Mouse (Mus musculus) MEL (cell line): ENCODE results near the gene Gm20671. TPM values are rescaled to one million over a fixed set of nuclear protein-coding genes. Genes with fewer than 3 reads are reported as not detected.
"Not testable (repeated sequence)": the region's sequence is repeated elsewhere in the genome, so short reads cannot be mapped to it uniquely, and the experiment has no call there.

Experiments used
- DNase-seq: peaks from one replicate; pipeline ENCODE4 v3.0.0; 2011; ENCODE audit warnings: low read depth, low spot score
- H3K27ac ChIP-seq: 2 replicates; pipeline ENCODE4 v1.5.1; 2012; ENCODE audit warnings: low read depth, mild to moderate bottlenecking, control low read depth, low read length, moderate library complexity; ENCODE audit not compliant: control insufficient read depth
- H3K27me3 ChIP-seq, 2 experiments: fragments of 150-350 bp in 1 of 2; sonication (generic) in 1 of 2; 2 replicates each; pipeline ENCODE4 v1.6.1; 2012; ENCODE audit warnings: low read length in 2 of 2, mild to moderate bottlenecking in 2 of 2, improper control_type of control experiment in 1 of 2, moderate library complexity in 1 of 2; ENCODE audit not compliant: insufficient read depth in 2 of 2, control insufficient read depth in 1 of 2
- H3K36me3 ChIP-seq, 2 experiments: 2 replicates each; pipeline ENCODE4 v1.6.1; 2012 to 2014; ENCODE audit warnings: low read length in 2 of 2, improper control_type of control experiment in 1 of 2, inconsistent platforms in 1 of 2, mild to moderate bottlenecking in 1 of 2; ENCODE audit not compliant: insufficient read depth in 2 of 2, control insufficient read depth in 1 of 2
- H3K4me1 ChIP-seq, 2 experiments: fragments of 150-350 bp in 1 of 2; sonication (generic) in 1 of 2; 2 replicates each; pipeline ENCODE4 v1.6.1; 2012; ENCODE audit warnings: low read length in 2 of 2, improper control_type of control experiment in 1 of 2, mild to moderate bottlenecking in 1 of 2; ENCODE audit not compliant: insufficient read depth in 2 of 2, control insufficient read depth in 1 of 2
- H3K4me3 ChIP-seq, 2 experiments: fragments of 150-350 bp in 1 of 2; sonication (generic) in 1 of 2; 2 replicates each; pipeline ENCODE4 v1.5.1; 2012; ENCODE audit warnings: low read depth in 2 of 2, low read length in 2 of 2, mild to moderate bottlenecking in 2 of 2, moderate library complexity in 2 of 2, control low read depth in 1 of 2, improper control_type of control experiment in 1 of 2; ENCODE audit not compliant: control insufficient read depth in 1 of 2, insufficient read depth in 1 of 2
- H3K79me2 ChIP-seq: 2 replicates; pipeline ENCODE4 v1.6.1; 2012; ENCODE audit warnings: mild to moderate bottlenecking, low read length, moderate library complexity; ENCODE audit not compliant: control insufficient read depth, poor library complexity, insufficient read depth
- H3K9ac ChIP-seq: 2 replicates; pipeline ENCODE4 v1.6.1; 2012; ENCODE audit warnings: low read depth, mild to moderate bottlenecking, control low read depth, low read length, moderate library complexity; ENCODE audit not compliant: control insufficient read depth, poor library complexity, severe bottlenecking
- H3K9me3 ChIP-seq: fragments of 150-350 bp; sonication (generic); replicated peaks from 2 replicates; pipeline ENCODE4 v1.6.1; 2012; ENCODE audit warnings: mild to moderate bottlenecking, low read length, improper control_type of control experiment, moderate library complexity; ENCODE audit not compliant: insufficient read depth
- BHLHE40 ChIP-seq: IDR thresholded peaks from 2 replicates; pipeline ENCODE4 v1.6.1; 2012; ENCODE audit warnings: low read depth, mild to moderate bottlenecking, inconsistent platforms, low read length, improper control_type of control experiment, borderline replicate concordance
- CTCF ChIP-seq, 3 experiments: IDR thresholded peaks in 2 of 3; conservative IDR thresholded peaks in 1 of 3; 2 replicates each; pipeline ENCODE4 v1.5.1; 2011 to 2012; ENCODE audit warnings: low read length in 3 of 3, low read depth in 2 of 3, mild to moderate bottlenecking in 2 of 3, improper control_type of control experiment in 1 of 3, inconsistent platforms in 1 of 3, mixed read lengths in 1 of 3, moderate library complexity in 1 of 3; ENCODE audit not compliant: control insufficient read depth in 1 of 3, insufficient read depth in 1 of 3, poor library complexity in 1 of 3, severe bottlenecking in 1 of 3
- E2F4 ChIP-seq: IDR thresholded peaks from 2 replicates; pipeline ENCODE4 v1.6.1; 2011; ENCODE audit warnings: low read depth, low read length, improper control_type of control experiment, borderline replicate concordance
- ELF1 ChIP-seq: IDR thresholded peaks from 2 replicates; pipeline ENCODE4 v1.6.1; 2014; ENCODE audit warnings: low read depth, mild to moderate bottlenecking, inconsistent platforms, low read length, improper control_type of control experiment, moderate library complexity
- GATA1 ChIP-seq: IDR thresholded peaks from 2 replicates; pipeline ENCODE4 v1.6.1; 2011; ENCODE audit warnings: low read depth, low read length, improper control_type of control experiment
- HCFC1 ChIP-seq: IDR thresholded peaks from 2 replicates; pipeline ENCODE4 v1.6.1; 2012; ENCODE audit warnings: low read depth, mild to moderate bottlenecking, inconsistent platforms, low read length, improper control_type of control experiment, moderate library complexity
- MAFK ChIP-seq: IDR thresholded peaks from 2 replicates; pipeline ENCODE4 v1.6.1; 2011; ENCODE audit warnings: low read depth, mild to moderate bottlenecking, low read length, improper control_type of control experiment, borderline replicate concordance
- MAZ ChIP-seq: IDR thresholded peaks from 2 replicates; pipeline ENCODE4 v1.6.1; 2012; ENCODE audit warnings: low read depth, mild to moderate bottlenecking, inconsistent platforms, low read length, improper control_type of control experiment
- MXI1 ChIP-seq: IDR thresholded peaks from 2 replicates; pipeline ENCODE4 v1.6.1; 2011; ENCODE audit warnings: mild to moderate bottlenecking, low read depth, low read length, improper control_type of control experiment
- MYB ChIP-seq: IDR thresholded peaks from 2 replicates; pipeline ENCODE4 v1.6.1; 2011; ENCODE audit warnings: mild to moderate bottlenecking, low read depth, low read length, improper control_type of control experiment
- MYC ChIP-seq: IDR thresholded peaks from 2 replicates; pipeline ENCODE4 v1.6.1; 2011; ENCODE audit warnings: low read depth, mild to moderate bottlenecking, low read length, improper control_type of control experiment, moderate library complexity
- NELFE ChIP-seq: IDR thresholded peaks from 2 replicates; pipeline ENCODE4 v1.6.1; 2011; ENCODE audit warnings: low read depth, low read length, improper control_type of control experiment
- POLR2A ChIP-seq, 2 experiments: IDR thresholded peaks; 2 replicates each; pipeline ENCODE4 v1.6.1; 2011 to 2012; ENCODE audit warnings: low read length in 2 of 2, mild to moderate bottlenecking in 2 of 2, control low read depth in 1 of 2, improper control_type of control experiment in 1 of 2, low read depth in 1 of 2, moderate library complexity in 1 of 2; ENCODE audit not compliant: control insufficient read depth in 1 of 2, insufficient read depth in 1 of 2, poor library complexity in 1 of 2
- SIN3A ChIP-seq: IDR thresholded peaks from 2 replicates; pipeline ENCODE4 v1.6.1; 2012; ENCODE audit warnings: low read length, improper control_type of control experiment, inconsistent platforms
- TBP ChIP-seq: IDR thresholded peaks from 2 replicates; pipeline ENCODE4 v1.8.0; 2011; ENCODE audit warnings: low read depth, low read length, improper control_type of control experiment
- TCF12 ChIP-seq: IDR thresholded peaks from 2 replicates; pipeline ENCODE4 v1.6.1; 2014; ENCODE audit warnings: low read depth, mild to moderate bottlenecking, inconsistent platforms, low read length, improper control_type of control experiment, moderate library complexity
- USF2 ChIP-seq, 2 experiments: IDR thresholded peaks; 2 replicates each; pipeline ENCODE4 v1.6.1; 2011 to 2012; ENCODE audit warnings: improper control_type of control experiment in 2 of 2, low read length in 2 of 2, borderline replicate concordance in 1 of 2, inconsistent platforms in 1 of 2, low read depth in 1 of 2, mild to moderate bottlenecking in 1 of 2; ENCODE audit not compliant: insufficient read depth in 1 of 2
- ZC3H11A ChIP-seq: IDR thresholded peaks from 2 replicates; pipeline ENCODE4 v1.6.1; 2012; ENCODE audit warnings: low read depth, mild to moderate bottlenecking, inconsistent platforms, low read length, improper control_type of control experiment
- ZKSCAN1 ChIP-seq: IDR thresholded peaks from 2 replicates; pipeline ENCODE4 v1.6.1; 2012; ENCODE audit warnings: low read depth, mild to moderate bottlenecking, inconsistent platforms, low read length, improper control_type of control experiment, moderate library complexity
- ZNF384 ChIP-seq: IDR thresholded peaks from 2 replicates; pipeline ENCODE4 v1.6.1; 2012; ENCODE audit warnings: low read depth, mild to moderate bottlenecking, inconsistent platforms, low read length, improper control_type of control experiment
- polyA plus RNA-seq, 2 experiments: library from polyadenylated mRNA; stranded (reverse) in 1 of 2; unstranded in 1 of 2; fragments of >175 nt in 1 of 2; fragments of >200 nt in 1 of 2; gene quantifications; 2 replicates each; pipeline versions ENCODE4 v1.2.1 to v1.2.4; 2012; ENCODE audit warnings: low replicate concordance in 2 of 2, low read depth in 1 of 2; ENCODE audit not compliant: insufficient read length in 2 of 2, insufficient read depth in 1 of 2, missing spikeins in 1 of 2
- total RNA-seq: library from RNA; depleted of rRNA; stranded (reverse); fragments of 300-350 nt; gene quantifications from 2 replicates; pipeline ENCODE4 v1.2.3, GENCODE M21; 2012

The Gm20671 gene
- total and polyA plus RNA-seq, 3 experiments: 7.3 TPM; not detected in 2

- peaks cover 3 to 4% of the 10 kb centered on the region in 2 experiments for H3K4me1 ChIP-seq
- H3K27me3 ChIP-seq: no peaks in the 10 kb centered on the region
- H3K4me3 ChIP-seq: peak overlapping the region; percentile 21 to 54
- peaks cover 12% of the 10 kb centered on the region for H3K79me2 ChIP-seq
- peak; percentile 80 for DNase-seq
- TF ChIP-seq MYC (peak; percentile 82; the same call in 1 of the 2 replicates), MXI1 (peak; percentile 62; the same call in 1 of the 2 replicates), SIN3A (peak; percentile 90), ELF1 (peak; percentile 54; the same call in 1 of the 2 replicates), MAZ (no peak), POLR2A (IDR thresholded peaks at IDR 0.05; ENCODE audit: control insufficient read depth in 1 of 2, insufficient read depth in 1 of 2, low read depth in 1 of 2, low read length in 2 of 2, poor library complexity in 1 of 2) (peak in 1 of 2 experiments; percentile 49; a peak in 1 of 4 replicates), USF2 (IDR thresholded peaks at IDR 0.05; ENCODE audit: borderline replicate concordance in 1 of 2, insufficient read depth in 1 of 2, low read depth in 1 of 2, low read length in 2 of 2) (no peak), ZC3H11A (no peak), MAFK (no peak), CTCF (IDR thresholded peaks at IDR 0.05 in 2 of 3, conservative IDR thresholded peaks at IDR 0.05 in 1 of 3; ENCODE audit: control insufficient read depth in 1 of 3, insufficient read depth in 1 of 3, low read depth in 2 of 3, low read length in 3 of 3, poor library complexity in 1 of 3, severe bottlenecking in 1 of 3) (no peak), GATA1 (0 out of 2 replicates have a peak, but pooled peaks have one; percentile 12), E2F4 (no peak), ZKSCAN1 (no peak), BHLHE40 (no peak), NELFE (peak; percentile 44; the same call in 1 of the 2 replicates), HCFC1 (peak; percentile 96), MYB (no peak), ZNF384 (peak; percentile 87), TBP (peak; percentile 76; the same call in 1 of the 2 replicates), TCF12 (no peak)
- H3K27ac ChIP-seq: peak overlapping the region; percentile 23
- no peaks in the 10 kb centered on the region for H3K9me3 ChIP-seq
- H3K9ac ChIP-seq: peak overlapping the region; percentile 43
- H3K36me3 ChIP-seq: peaks cover 0 to 12% of the 10 kb centered on the region in 2 experiments; a peak in 2 of 4 replicates
Observed at GRCm38 (mm10) chr5:32857781-32858220, 30.9 kb upstream of the Gm20671 start.

- Histone ChIP-seq H3K27ac (peak overlapping the region; percentile 11; the same call in 1 of the 2 replicates), H3K4me1 (peaks cover 11 to 13% of the 10 kb centered on the region in 2 experiments), H3K79me2 (peaks cover 35% of the 10 kb centered on the region), H3K36me3 (peaks cover 9 to 18% of the 10 kb centered on the region in 2 experiments), H3K9ac (peak overlapping the region; percentile 40; the same call in 1 of the 2 replicates), H3K4me3 (peak overlapping the region in 1 of 2 experiments; percentile 47; a peak in 3 of 4 replicates)
- H3K9me3 ChIP-seq, H3K27me3 ChIP-seq: not testable (repeated sequence)
- peak; percentile 97 for TF ChIP-seq TBP
- DNase-seq: peak; percentile 42
Observed at GRCm38 (mm10) chr5:32855274-32855673, 28.4 kb upstream of the Gm20671 start.
